Mouse (Mus musculus): ENCODE results near the gene Mettl18.

- no peak for TF ChIP-seq POLR2A (IDR thresholded peaks at IDR 0.05; ENCODE audit: extremely low read depth, insufficient read depth, low read length)
- no peak for TF ChIP-seq CTCF (IDR thresholded peaks at IDR 0.05; ENCODE audit: low read depth, low read length)
Observed at GRCm38 (mm10) chr1:163994173-163994720, 442 bp upstream of the Mettl18 start.

All from liver, adult 2 months (tissue).